8 mouse cellular contexts compared by ENCODE assay signal in the genomic region with DNA sequence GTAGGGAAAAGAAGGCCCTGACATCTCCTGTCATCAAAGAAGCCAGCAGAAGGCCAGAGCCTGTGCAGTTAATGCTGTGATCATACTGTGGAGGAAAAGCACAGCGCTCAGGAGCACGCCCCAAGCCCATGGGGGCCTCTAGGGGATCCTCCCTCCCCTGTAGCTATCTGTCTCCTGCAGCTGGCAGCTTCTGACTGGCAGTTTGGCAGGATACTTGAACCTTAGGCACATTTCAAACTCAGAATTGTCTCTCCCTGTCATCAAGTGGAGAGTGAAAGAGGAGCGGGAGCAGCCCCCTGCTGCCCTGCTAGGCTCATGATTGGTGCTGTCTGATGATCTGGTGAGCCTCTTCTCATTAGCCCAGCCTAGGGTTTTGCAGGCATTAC. TPM values are rescaled to one million over a fixed set of nuclear protein-coding genes. Genes with fewer than 3 reads are reported as not detected.
DNase-seq lines count a peak whose midpoint lies in the region; ATAC-seq lines count a peak whose summit lies in the region.

No protein-coding gene starts in this region.

- no peak overlapping the region for H3K4me3 ChIP-seq in liver, embryonic 11.5 days (ENCODE audit: low read depth, low read length)

- H3K9ac ChIP-seq in liver, embryonic 11.5 days (ENCODE audit: low read depth, low read length) = peak overlapping the region; percentile 64

- H3K27me3 ChIP-seq in liver, embryonic 11.5 days (replicated peaks; ENCODE audit: control insufficient read depth, insufficient read depth, low read length) = no peaks in the 10 kb centered on the region

- peak; percentile 32 for DNase-seq in retina, postnatal 1 day
- no peak for DNase-seq in retina, embryonic 14.5 days (ENCODE audit: low spot score)
- peak; percentile 15 for DNase-seq in heart, adult 8-10 months (ENCODE audit: low spot score)
- peak; percentile 64 for DNase-seq in liver, embryonic 11.5 days (ENCODE audit: low spot score)
- DNase-seq in urinary bladder, postnatal 36 days (ENCODE audit: low spot score in 2 of 2) = no peak
- DNase-seq in cerebellum, postnatal 4 days (ENCODE audit: low spot score in 2 of 2) = no peak
- DNase-seq in frontal cortex, postnatal 25 days (ENCODE audit: low spot score in 2 of 2) = no peak
- no peak for DNase-seq in urinary bladder, postnatal 4 days (ENCODE audit: low spot score in 2 of 2)

- peak overlapping the region; percentile 59 for H3K4me2 ChIP-seq in liver, embryonic 11.5 days

- peak overlapping the region; percentile 99 for H3K27ac ChIP-seq in liver, embryonic 11.5 days (ENCODE audit: low read depth, low read length)

- H3K36me3 ChIP-seq in liver, embryonic 11.5 days (ENCODE audit: control insufficient read depth, insufficient read depth, low read length) = no peaks in the 10 kb centered on the region

- H3K4me1 ChIP-seq in liver, embryonic 11.5 days (replicated peaks; ENCODE audit: control insufficient read depth, insufficient read depth, low read length) = peaks cover 35% of the 10 kb centered on the region

- peak; percentile 98 for ATAC-seq in liver, embryonic 11.5 days (replicated peaks; ENCODE audit: low FRiP score)

- WGBS in liver, embryonic 11.5 days = 35% methylated on average over 3 of the region's 3 CpGs

- no peaks in the 10 kb centered on the region for H3K9me3 ChIP-seq in liver, embryonic 11.5 days (ENCODE audit: control insufficient read depth, low read length)

RNA-seq across cellular contexts. Expression of a gene that starts 48.3 kb away (rescaled TPM):
- 10 to 100 TPM; 38.8 to 58.2 (median 43.9) TPM for total RNA-seq in heart, adult 8-10 months (2022)
- 18.6 and 21.0 TPM in 2 replicates for polyA plus RNA-seq in liver, embryonic 11.5 days (2014; fragmentation: Nextera tagmentation; extraction: Ambion mirVana)

RNA-seq across cellular contexts. Expression of a gene that starts 56.9 kb away (rescaled TPM):
- total RNA-seq in heart, adult 8-10 months (2022) = 1 to 10 TPM; 5.7 to 7.8 (median 7.1) TPM
- 2.2 and 3.3 TPM in 2 replicates for polyA plus RNA-seq in liver, embryonic 11.5 days (2014; fragmentation: Nextera tagmentation; extraction: Ambion mirVana)

Comparison
In these comparisons a context has a peak if more than half of its experiments do, and no peak if none do; other contexts are left out.
1. DNase-seq: peak in retina, postnatal 1 day (single experiment), heart, adult 8-10 months (single experiment) and liver, embryonic 11.5 days (single experiment); none in retina, embryonic 14.5 days (single experiment), urinary bladder, postnatal 36 days (0 of 2), cerebellum, postnatal 4 days (0 of 2), frontal cortex, postnatal 25 days (0 of 2) and urinary bladder, postnatal 4 days (0 of 2).